Mouse (Mus musculus): ENCODE data around the gene Smug1. TPM values are rescaled to one million over a fixed set of nuclear protein-coding genes. Genes with fewer than 3 reads are reported as not detected.
A peak's percentile ranks its signal among the peaks of the same experiment; 100 is the strongest.

The Smug1 gene
- polyA plus RNA-seq, 1 experiment from 2014 or later: 7.5 TPM

GRCm38 (mm10) chr15:103177611-103178041 lies 10.7 kb upstream of the Smug1 start:
- no peak for DNase-seq (ENCODE audit: low spot score)

DNA sequence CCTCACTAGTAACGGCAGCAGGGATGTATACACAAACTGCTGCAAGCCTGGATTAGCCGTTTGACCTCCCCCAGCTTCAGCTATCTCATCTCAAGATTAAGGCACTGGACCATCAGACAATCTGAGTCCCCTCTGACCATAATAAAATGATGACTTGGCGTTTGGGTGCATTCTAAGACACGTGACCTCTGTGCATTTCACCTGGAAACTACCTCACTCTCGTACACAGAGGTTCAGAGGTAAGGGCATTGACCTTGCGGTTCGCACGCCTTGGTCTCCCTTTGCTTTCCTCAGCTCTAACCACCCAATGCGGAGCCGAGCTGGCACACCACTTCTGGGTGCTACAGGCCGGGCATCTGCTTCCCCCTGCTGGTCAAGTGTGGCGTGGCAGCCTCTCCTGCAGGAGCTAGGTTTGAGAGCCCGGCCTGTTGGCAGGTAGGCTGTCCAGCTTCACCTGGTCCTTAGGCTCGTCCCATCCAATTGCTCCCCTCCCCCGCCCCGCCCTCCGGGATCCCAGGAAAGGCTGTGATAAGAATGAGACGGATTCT lies 10.1 kb upstream of the Smug1 start:
- DNase-seq (ENCODE audit: low spot score): peak; percentile 84

DNA sequence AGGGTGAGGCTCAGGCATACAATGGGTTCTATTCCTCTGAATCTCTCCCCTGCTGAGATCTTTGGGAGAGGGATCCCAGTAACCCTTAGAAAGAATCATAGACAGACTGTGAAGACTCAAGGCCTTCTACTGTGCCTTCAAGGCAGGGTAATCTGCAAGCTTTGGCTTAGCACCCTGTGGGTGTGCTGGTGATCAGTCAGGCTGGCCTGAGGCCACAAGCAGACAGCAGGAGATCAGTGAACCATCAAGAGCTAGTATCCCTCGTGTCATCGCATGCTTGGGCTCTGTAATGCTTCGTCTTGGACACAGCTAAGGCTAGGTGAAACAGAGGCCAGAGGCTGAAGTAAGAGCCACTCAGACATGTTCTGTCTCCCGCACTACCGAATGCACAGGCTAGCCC lies 6.4 kb upstream of the Smug1 start:
- no peak for DNase-seq (ENCODE audit: low spot score)

DNA sequence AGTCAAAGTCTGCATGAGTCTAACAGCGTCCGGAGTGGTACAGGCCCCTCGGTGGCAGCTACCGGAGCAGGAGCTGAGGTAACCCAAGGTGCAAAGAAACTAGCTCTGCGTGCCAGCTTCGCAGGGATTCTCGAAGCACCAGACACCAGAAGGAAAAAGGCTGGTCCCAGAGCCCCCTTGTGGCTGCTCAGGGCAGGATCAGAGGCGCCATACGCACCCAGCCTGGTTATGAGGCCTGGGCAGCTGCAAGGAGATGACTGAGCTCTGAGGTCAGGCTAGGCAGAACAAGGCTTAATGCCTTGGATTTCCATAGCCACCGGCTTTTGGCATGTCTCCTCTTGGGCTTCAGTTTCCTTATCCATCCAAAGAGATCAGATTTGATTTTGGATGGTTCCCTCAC lies 5.6 kb upstream of the Smug1 start:
- DNase-seq (ENCODE audit: low spot score): peak; percentile 67

DNA sequence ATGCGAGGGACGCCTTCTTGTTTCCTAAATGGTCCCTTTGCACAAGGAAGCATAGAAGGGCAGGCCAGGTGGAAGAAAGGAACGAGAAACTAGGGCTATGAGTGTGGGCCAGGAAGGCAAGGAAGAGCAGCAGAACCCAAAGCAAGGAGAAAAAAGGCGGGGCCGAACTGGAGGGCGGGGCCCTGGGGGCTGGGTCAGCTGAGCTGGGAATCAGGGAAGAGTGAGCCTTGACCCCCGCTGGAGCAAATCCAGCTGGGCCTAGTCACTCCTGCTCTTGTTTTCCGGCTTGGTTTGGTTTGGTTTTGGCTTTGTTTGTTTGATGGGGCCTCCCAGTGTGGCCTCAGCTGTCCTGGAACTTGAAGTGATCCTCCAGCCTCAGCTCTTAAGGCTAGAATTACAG lies 4.4 kb upstream of the Smug1 start:
- no peak for DNase-seq (ENCODE audit: low spot score)

DNA sequence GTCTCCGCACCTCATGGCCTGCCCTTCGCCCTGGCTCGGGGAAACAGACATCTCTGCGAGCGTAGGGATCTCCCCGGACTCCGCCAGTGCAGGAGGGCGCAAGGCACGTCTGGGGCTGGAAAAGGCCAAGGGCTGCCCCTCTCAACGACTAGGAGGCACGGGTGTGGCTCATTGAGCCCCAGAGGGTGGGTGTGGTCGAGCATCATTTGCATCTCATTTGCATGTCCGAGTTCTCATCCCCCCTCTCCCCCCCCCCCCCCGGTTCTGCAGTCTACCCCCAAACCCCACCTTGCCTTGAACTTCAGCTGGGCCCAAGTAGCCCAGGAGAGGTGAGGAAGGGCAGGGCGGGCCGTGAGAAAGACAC lies 3.4 kb upstream of the Smug1 start:
- DNase-seq (ENCODE audit: low spot score): no peak

- DNase-seq (ENCODE audit: low spot score): no peak
Measured at GRCm38 (mm10) chr15:103169612-103170315, 2.9 kb upstream of the Smug1 start.

DNA sequence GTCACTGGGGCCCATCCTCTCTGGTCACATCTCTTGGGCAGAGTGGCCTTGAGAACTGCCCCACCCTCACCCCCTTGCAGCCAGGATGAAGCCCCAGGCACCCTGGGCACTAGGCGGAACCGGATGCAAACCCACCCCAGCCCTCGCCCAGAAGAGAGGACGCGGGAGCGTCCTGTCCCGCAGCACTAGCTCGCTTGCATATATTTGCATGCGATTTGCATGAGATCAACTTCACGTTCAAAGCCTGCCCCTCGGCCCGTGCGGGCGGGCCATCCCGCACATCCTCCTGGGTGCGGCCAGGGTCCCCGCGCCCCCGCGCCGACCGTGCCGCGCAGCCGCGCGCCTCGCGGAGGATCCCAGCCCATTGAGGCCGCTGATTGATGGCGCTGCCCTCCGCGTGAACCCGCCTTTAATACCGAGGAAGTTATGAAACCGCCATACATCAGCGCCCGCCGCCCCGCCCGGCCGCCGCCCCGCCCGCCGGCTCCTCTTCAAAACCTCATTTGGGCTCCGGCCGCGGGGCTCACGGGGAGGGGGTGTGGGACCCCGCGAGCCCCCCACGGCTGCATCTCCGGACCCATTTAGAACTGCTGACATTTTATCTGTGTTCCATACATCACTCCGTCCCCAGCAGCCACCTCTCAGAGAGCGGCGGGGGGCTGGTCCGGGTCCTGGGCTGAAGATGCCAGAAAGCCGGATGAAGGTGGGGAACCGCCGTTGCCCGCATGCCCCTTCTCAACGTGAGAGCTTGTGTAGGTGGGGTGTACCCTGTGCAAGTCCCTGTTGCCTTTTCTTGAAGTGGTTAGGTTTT lies 2.1 kb upstream of the Smug1 start:
- no peak for DNase-seq (ENCODE audit: low spot score)

- no peak for DNase-seq (ENCODE audit: low spot score)
Measured at GRCm38 (mm10) chr15:103167786-103168185, 894 bp upstream of the Smug1 start.

DNA sequence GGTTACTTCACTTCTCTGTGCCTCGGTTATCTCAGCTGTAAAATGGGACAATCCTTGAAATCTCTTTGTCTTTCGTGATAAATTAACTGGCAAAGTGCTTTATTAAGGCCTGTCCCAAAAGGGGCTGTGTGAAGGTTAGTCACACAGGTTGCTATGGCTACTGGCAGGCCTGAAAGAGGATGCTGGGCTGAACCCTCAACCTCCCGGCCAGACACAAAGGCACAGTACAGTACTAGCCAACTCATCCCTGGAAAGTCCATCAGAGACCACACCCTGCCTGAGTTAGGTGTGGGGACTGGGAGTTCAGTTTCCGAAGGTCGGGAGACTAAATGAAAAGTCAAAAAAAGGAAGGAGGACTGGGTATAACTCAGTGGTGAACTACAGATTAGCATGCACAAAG lies 968 bp downstream of the Smug1 start:
- DNase-seq (ENCODE audit: low spot score): no peak

DNA sequence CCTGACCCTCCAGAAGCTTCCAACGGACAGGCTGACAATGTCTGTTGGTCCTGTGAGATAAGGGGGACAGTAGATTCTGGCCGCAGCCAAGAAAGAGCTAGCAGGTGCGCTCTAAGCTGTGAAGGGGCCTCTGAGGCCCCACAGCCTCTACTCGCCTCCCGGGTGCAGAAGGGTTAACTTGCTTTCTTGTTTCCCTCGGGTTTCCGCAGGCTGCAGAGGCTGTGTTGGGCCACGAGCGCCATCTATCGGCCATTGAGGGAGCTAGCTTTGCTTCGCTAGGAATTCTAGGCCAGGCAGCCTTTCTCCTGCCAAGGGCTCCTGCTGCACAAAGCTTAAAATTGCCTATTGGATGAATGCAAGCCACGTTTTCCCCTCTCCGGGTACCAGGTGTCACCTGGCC lies 1.5 kb downstream of the Smug1 start:
- peak; percentile 89 for DNase-seq (ENCODE audit: low spot score)

DNA sequence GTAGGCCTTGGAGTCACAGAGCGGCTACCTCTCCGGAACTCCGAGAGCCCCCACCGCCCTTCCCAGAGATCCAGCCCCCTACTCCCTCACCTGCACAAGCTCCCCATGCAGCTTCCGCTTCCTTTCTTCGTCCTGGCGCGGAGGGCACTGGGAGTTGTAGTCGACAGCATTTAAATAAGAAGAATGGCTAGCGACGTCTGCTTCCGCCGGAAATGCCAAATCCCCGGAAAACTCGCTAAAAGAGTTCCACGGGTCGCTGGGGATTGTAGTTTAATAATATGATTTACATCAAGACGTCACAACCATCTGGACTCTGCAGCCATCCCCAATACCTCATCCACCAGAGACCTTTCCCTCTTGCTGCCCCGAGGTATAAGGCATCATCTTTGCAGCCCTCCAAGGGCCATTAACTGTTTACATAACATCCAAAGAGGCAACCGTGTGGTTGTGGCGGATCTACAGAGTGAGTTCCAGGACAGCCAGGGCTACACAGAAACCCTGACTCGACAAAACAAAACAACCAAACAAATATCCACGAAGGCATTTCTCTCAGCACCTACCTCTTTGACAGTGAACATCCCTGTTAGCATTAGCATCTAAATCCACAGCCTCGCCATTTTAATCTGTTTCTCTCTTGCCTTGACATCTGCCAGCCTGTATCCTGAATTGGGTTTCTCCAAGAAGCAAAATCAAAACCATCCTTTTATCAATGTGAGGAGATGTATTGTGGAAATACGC lies 3.5 kb downstream of the Smug1 start:
- DNase-seq (ENCODE audit: low spot score): peak; percentile 93

DNA sequence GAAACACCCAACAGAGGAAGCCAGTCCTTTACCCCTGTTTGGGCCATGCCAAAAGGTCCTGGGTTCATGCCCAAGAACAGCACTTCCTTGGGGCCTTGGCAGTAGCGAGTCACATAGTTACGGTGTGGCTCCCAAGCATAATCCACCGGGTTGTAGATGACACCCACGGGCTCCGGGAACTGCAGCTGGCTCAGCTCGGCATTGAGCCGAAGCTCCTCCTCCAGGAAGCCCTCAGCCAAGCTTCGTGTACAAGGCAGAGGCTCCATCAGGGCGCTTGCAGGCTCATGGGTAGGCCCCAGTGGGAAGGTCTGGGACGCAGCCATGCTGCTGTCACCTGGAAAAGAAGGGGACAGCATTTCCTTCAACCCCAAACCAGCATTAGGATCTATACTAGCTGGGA lies 9.3 kb downstream of the Smug1 start:
- no peak for DNase-seq (ENCODE audit: low spot score)

DNA sequence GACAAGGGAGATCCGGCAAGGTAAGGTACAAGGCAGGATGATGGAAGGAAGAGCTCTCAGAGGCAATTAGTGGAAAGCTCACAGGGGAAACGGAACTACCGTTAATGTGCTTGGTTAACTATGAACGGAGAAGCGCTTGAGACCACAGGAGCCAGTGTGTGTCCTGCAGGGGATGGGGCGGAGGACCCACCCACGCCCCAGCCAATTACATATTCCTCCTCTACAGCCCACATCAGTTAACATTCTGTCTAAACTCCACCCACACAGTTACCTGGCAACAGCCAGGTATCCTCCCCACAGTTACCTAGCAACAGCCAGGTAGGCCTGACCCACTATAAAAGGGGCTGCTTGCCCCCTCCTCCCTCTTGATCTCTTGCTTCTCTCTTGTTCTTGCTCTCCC lies 10.0 kb downstream of the Smug1 start:
- no peak for DNase-seq (ENCODE audit: low spot score)

DNA sequence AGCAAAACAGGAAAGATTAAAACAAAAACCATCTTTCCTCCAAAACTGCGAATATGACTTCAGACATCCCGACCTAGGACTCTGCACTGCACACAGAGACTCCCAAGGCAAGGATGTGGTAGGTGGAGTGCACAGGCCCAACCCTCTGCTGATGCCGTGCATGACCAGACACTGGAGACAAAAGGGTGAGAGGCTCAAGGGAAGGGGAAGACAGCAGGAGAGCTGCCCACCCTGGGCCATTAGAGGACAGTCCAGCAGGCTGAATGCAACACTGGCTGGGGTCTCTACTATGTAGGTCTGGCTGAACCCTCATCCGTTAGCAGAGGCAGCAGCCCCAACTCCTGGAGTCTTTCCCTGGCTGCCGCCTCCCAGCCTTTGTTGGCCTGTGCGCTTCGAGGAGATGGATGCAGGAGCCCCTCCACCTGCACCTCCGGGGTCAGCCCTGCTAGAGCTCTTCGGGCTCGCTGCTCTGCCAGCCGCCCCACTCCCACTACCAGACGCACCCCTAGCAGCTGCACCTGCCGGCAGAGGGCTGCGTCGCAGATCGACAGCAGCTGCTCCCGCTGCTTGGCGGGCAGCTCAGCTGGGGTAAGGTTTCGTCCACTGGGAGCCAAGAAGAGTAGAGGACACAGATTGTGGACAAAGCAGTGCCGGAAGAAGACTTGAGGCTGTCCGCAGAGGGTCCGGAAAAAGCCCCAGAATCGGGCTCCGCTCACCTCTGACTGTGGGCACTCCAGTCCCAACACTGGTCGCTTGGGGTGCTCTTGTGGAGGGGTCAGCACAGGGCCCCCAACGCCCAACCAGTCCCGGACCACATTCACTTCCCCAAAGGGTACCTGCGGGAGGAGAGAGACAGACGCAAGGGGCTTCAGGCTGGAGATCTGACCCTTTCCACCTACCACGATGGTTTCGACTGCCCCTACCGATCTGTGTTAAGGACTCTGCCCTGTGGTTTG lies 11.2 kb downstream of the Smug1 start:
- no peak for DNase-seq (ENCODE audit: low spot score)

- no peak for DNase-seq (ENCODE audit: low spot score)
Measured at GRCm38 (mm10) chr15:103152890-103153610, 13.8 kb downstream of the Smug1 start.

GRCm38 (mm10) chr15:103152371-103152770 lies 14.5 kb downstream of the Smug1 start:
- DNase-seq (ENCODE audit: low spot score): no peak

DNA sequence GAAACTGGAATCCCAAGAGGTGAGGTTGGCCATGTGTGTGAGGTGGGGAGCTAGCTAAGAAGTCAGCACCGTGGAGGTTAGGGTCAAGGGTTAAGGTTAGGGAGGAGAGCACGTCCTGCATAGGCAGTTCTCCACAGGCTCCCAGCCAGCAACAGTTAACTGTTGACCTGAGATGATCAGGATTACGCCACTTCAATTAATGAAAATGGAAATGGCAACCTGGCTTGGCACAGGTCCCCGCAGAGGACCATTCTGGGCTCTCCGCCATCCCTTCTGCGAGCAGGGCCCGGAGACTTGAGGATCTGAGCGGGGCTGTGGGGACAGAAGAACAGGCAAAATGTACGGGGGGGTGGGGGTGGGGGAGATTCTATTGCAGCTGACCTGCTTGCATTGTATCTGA lies 19.1 kb downstream of the Smug1 start:
- no peak for DNase-seq (ENCODE audit: low spot score)

- no peak for DNase-seq (ENCODE audit: low spot score)
Measured at GRCm38 (mm10) chr15:103147422-103147690, 19.5 kb downstream of the Smug1 start.
